Mouse (Mus musculus) forebrain, embryonic 10.5 days (tissue): ENCODE data around the gene Ccdc113. TPM values are rescaled to one million over a fixed set of nuclear protein-coding genes. Genes with fewer than 3 reads are reported as not detected.
"Not testable (repeated sequence)": the region's sequence is repeated elsewhere in the genome, so short reads cannot be mapped to it uniquely, and the experiment has no call there.

Experiments
- DNase-seq: peaks from one replicate; pipeline ENCODE4 v3.0.0-alpha.2; 2017; ENCODE audit warnings: low spot score; ENCODE audit errors: extremely low spot score
- H3K27ac ChIP-seq: fragments of 300-500 bp; sonication (generic); 2 replicates; pipeline ENCODE4 v1.5.1; 2016; ENCODE audit warnings: mild to moderate bottlenecking
- H3K27me3 ChIP-seq: fragments of 300-500 bp; sonication (generic); 2 replicates; pipeline ENCODE4 v1.6.1; 2016; ENCODE audit warnings: mild to moderate bottlenecking; ENCODE audit not compliant: poor library complexity, severe bottlenecking
- H3K36me3 ChIP-seq: fragments of 300-500 bp; sonication (generic); replicated peaks from 2 replicates; pipeline ENCODE4 v1.6.1; 2016; ENCODE audit warnings: mild to moderate bottlenecking, moderate library complexity
- H3K4me1 ChIP-seq: fragments of 300-500 bp; sonication (generic); 2 replicates; pipeline ENCODE4 v1.6.1; 2016
- H3K4me3 ChIP-seq: fragments of 300-500 bp; sonication (generic); 2 replicates; pipeline ENCODE4 v1.5.1; 2016; ENCODE audit warnings: mild to moderate bottlenecking, moderate library complexity
- H3K9me3 ChIP-seq: fragments of 300-500 bp; sonication (generic); 2 replicates; pipeline ENCODE4 v1.6.1; 2016; ENCODE audit warnings: mild to moderate bottlenecking, moderate library complexity
- WGBS: fragments of 180-500 bp; shearing (Covaris S2); methylation state at CpG from one replicate; pipeline ENCODE4 v1.1.7; 2016; 5-methylcytosine and 5-hydroxymethylcytosine counted together
- polyA plus RNA-seq: library from polyadenylated mRNA; unstranded; fragments of >200 nt; fragmentation: Nextera tagmentation; extraction: Ambion mirVana; gene quantifications from 2 replicates; pipeline ENCODE4 v1.2.1, GENCODE M21; 2016

The Ccdc113 gene
- polyA plus RNA-seq, 1 experiment from 2014 or later = 0.15 TPM

DNA sequence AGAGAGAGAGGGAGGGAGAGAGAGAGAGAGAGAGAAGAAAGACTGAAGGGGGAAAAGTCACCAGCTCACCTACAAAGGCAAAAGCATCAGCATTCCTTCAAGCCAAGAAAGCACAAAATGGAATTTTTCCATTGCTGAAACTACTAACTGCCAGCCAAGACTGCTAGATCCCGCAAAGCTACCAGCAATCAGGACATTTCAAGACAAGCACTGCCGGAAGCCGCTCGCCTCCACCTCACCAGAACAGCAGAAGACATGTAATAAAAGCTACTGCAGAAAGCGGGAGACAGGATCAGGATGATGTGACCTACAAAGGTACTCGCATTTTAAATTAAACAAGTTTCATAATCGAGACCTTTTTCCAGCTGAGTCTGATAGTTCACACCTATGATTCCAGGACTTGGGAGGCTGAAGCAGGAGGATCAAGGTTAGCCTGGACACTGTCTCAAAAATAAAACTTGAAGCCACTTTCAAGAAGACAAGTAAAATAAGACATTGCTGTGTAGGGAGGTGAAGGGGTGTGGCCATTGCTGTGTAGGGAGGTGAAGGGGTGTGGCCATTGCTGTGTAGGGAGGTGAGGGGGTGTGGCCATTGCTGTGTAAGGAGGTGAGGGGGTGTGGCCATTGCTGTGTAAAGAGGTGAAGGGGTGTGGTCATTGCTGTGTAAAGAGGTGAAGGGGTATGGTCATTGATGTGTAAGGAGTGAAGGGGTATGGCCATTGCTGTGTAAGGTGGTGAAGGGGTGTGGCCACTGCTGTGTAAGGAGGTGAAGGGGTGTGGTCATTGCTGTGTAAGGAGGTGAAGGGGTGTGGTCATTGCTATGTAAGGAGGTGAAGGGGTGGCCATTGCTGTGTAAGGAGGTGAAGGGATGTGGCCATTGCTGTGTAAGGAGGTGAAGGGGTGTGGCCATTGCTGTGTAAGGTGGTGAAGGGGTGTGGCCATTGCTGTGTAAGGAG, 59.8 kb downstream of the Ccdc113 start:
- Histone ChIP-seq H3K27me3 (no peaks in the 10 kb centered on the region), H3K36me3 (no peaks in the 10 kb centered on the region), H3K9me3 (no peaks in the 10 kb centered on the region), H3K4me1 (peaks cover 9% of the 10 kb centered on the region; the same call in 1 of the 2 replicates), H3K4me3 (no peak overlapping the region), H3K27ac (no peak overlapping the region)
- WGBS = 92% methylated on average over 7 of the region's 7 CpGs
- no peak for DNase-seq

DNA sequence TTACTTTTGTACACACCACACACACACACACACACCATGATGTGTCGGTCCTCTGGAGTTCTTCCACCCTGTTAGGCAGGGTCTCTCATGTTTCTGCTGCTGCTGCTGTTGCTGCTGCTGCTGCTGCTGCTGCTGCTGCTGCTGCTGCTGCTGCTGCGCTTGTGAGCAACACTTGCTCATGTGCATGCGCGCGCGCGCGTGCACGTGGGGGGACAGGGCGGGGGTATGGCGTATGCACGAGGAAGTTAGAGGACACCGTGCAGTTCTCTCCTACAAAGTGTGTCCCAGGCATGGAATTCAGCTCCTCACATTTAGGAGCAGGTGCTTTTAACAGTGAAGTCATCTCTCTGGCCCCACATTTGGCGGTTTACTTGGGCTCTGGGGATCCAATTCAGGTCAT, 61.2 kb downstream of the Ccdc113 start:
- Histone ChIP-seq H3K4me1 (peaks cover 11% of the 10 kb centered on the region; the same call in 1 of the 2 replicates), H3K9me3 (no peaks in the 10 kb centered on the region), H3K27ac (no peak overlapping the region), H3K4me3 (no peak overlapping the region), H3K27me3 (no peaks in the 10 kb centered on the region), H3K36me3 (no peaks in the 10 kb centered on the region)
- DNase-seq = no peak
- 91% methylated on average over 14 of the region's 14 CpGs for WGBS

DNA sequence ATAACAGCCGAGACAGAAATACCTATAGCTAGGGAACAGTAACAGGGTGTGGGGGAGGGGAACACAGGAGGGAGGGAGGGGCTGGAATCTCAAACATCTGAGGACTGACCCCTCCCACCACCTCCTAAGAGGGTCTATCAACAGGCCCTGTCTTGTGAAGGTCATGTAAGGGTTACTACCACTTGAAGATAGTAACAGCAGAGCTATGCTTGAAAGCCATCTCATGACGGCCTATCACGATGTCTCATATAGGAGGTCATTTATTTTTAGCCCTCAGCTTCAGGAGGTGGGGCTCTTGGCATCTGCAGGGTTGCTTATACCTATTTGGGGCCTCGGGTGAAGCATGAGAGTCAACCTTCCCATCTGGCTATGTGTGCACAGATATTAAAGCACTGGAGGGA, 63.0 kb downstream of the Ccdc113 start:
- Histone ChIP-seq H3K27me3 (no peaks in the 10 kb centered on the region), H3K4me1 (peaks cover 11% of the 10 kb centered on the region; the same call in 1 of the 2 replicates), H3K27ac (no peak overlapping the region), H3K9me3 (no peaks in the 10 kb centered on the region), H3K36me3 (no peaks in the 10 kb centered on the region), H3K4me3 (no peak overlapping the region)
- no peak for DNase-seq
- 81% methylated on average over 4 of the region's 4 CpGs for WGBS

GRCm38 (mm10) chr8:95599861-95600260, 66.0 kb downstream of the Ccdc113 start:
- 9% methylated on average over 11 of the region's 11 CpGs for WGBS
- Histone ChIP-seq H3K27me3 (no peaks in the 10 kb centered on the region), H3K36me3 (no peaks in the 10 kb centered on the region), H3K4me1 (peaks cover 6% of the 10 kb centered on the region; the same call in 1 of the 2 replicates), H3K4me3 (no peak overlapping the region), H3K27ac (no peak overlapping the region), H3K9me3 (no peaks in the 10 kb centered on the region)
- peak; percentile 79 for DNase-seq

- H3K9me3 ChIP-seq = no peaks in the 10 kb centered on the region
- H3K27ac ChIP-seq = no peak overlapping the region
- no peaks in the 10 kb centered on the region for H3K36me3 ChIP-seq
- WGBS = 77% methylated on average over 15 of the region's 15 CpGs
- DNase-seq = no peak
- H3K4me1 ChIP-seq = 0 out of 2 replicates have a peak, but pooled peaks cover 2% of the 10 kb centered on the region
- no peaks in the 10 kb centered on the region for H3K27me3 ChIP-seq
- H3K4me3 ChIP-seq = no peak overlapping the region
Measured at GRCm38 (mm10) chr8:95601306-95601705, 67.4 kb downstream of the Ccdc113 start.

DNA sequence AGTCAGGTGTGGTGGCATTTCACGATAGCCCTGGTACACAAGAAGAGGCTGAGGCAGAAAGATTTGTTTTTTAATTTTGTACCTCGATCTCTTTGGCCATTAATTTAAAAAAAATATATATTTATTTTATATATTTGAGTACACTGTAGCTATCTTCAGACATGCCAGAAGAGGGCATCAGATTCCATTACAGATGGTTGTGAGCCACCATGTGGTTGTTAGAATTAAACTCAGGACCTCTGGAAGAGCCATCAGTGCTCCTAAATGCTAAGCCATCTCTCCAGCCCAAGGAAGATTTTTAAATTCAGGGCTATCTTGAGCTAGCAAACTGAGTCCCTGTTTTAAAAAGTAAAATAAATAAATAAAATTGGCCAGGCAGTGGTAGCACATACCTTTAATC, 68.3 kb downstream of the Ccdc113 start:
- Histone ChIP-seq H3K4me1 (0 out of 2 replicates have a peak, but pooled peaks cover 2% of the 10 kb centered on the region), H3K36me3 (no peaks in the 10 kb centered on the region), H3K27ac (no peak overlapping the region), H3K27me3 (no peaks in the 10 kb centered on the region), H3K9me3 (no peaks in the 10 kb centered on the region), H3K4me3 (no peak overlapping the region)
- WGBS = 81% methylated on average over 2 of the region's 2 CpGs
- no peak for DNase-seq

DNA sequence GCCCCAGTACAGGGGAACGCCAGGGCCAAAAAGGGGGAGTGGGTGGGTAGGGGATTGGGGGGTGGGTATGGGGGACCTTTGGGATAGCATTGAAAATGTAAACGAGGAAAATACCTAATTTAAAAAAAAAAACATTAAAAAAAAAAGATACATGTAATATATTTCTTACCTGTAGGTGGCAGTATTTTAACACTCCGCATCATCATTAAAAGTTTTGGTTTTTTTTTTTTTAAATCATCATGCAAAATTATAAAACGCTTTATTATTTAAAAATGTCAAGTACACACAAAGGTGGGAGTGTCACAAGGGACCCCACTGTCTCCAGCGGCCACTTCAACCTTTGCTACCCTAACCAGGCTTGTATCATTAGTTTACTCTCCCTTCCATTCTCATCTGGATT, 72.6 kb downstream of the Ccdc113 start:
- not testable (repeated sequence) for H3K4me1 ChIP-seq, H3K36me3 ChIP-seq
- 28% methylated on average over 4 of the region's 5 CpGs for WGBS

GRCm38 (mm10) chr8:95607210-95607609, 73.3 kb downstream of the Ccdc113 start:
- Histone ChIP-seq H3K4me1 (peaks cover 4% of the 10 kb centered on the region; the same call in 1 of the 2 replicates), H3K27ac (no peak overlapping the region), H3K36me3 (no peaks in the 10 kb centered on the region), H3K4me3 (no peak overlapping the region), H3K27me3 (peaks cover 11% of the 10 kb centered on the region), H3K9me3 (no peaks in the 10 kb centered on the region)
- WGBS = 66% methylated on average over 9 of the region's 9 CpGs
- DNase-seq = no peak

More for the DNA sequence above, 72.6 kb downstream of the Ccdc113 start:
- H3K27ac ChIP-seq, H3K4me3 ChIP-seq, DNase-seq, H3K27me3 ChIP-seq, H3K9me3 ChIP-seq: not testable (repeated sequence)

Other genes starting within 250 kb of the Ccdc113 start
- gene Cngb1, start 227.5 kb upstream of the Ccdc113 start, polyA plus RNA-seq = 0.14 and 0.25 TPM in 2 replicates
- not detected in 2 replicates for gene Tepp, start 223.5 kb upstream of the Ccdc113 start, polyA plus RNA-seq
- 10.6 and 10.7 TPM in 2 replicates for gene Zfp319, start 202.1 kb upstream of the Ccdc113 start, polyA plus RNA-seq
- 50.5 and 53.1 TPM in 2 replicates for gene Usb1, start 201.8 kb upstream of the Ccdc113 start, polyA plus RNA-seq
- 11.1 TPM in 2 replicates for gene Mmp15, start 181.8 kb upstream of the Ccdc113 start, polyA plus RNA-seq
- 144 and 146 TPM in 2 replicates for gene Cfap20, start 99.2 kb upstream of the Ccdc113 start, polyA plus RNA-seq
- gene Csnk2a2, start 44.0 kb upstream of the Ccdc113 start, polyA plus RNA-seq = 15.2 and 15.9 TPM in 2 replicates
- not detected in 2 replicates for gene Prss54, start 42.3 kb downstream of the Ccdc113 start, polyA plus RNA-seq
- 34.9 and 37.1 TPM in 2 replicates for gene Gins3, start 99.4 kb downstream of the Ccdc113 start, polyA plus RNA-seq
- 14.7 and 16.7 TPM in 2 replicates for gene Ndrg4, start 142.9 kb downstream of the Ccdc113 start, polyA plus RNA-seq
- 29.5 and 31.0 TPM in 2 replicates for gene Setd6, start 181.8 kb downstream of the Ccdc113 start, polyA plus RNA-seq